Mouse (Mus musculus) adrenal gland, postnatal 36 days (tissue): Measurements from ENCODE around the gene Eef1b2. TPM values are rescaled to one million over a fixed set of nuclear protein-coding genes. Genes with fewer than 3 reads are reported as not detected.
A peak's percentile ranks its signal among the peaks of the same experiment; 100 is the strongest.

Source experiments
- DNase-seq, 2 experiments: peaks; one replicate each; pipeline ENCODE4 v3.0.0; 2021; ENCODE audit warnings: mixed read lengths in 1 of 2
- total RNA-seq, 2 experiments: library from RNA; stranded (reverse); gene quantifications; 2 replicates each; pipeline ENCODE4 v1.2.3; 2021

Gene Eef1b2
- total RNA-seq, 2 experiments from 2014 or later, result 624 to 648 TPM

GRCm38 (mm10) chr1:63192306-63193065, 15.9 kb downstream of the Eef1b2 start:
- DNase-seq, result no peak

- no peak for DNase-seq
These were observed 19.4 kb downstream of the Eef1b2 start for GRCm38 (mm10) chr1:63195848-63196512.

- DNase-seq, result no peak
These were observed 22.8 kb downstream of the Eef1b2 start for GRCm38 (mm10) chr1:63199387-63199786.

GRCm38 (mm10) chr1:63200322-63200721, 23.7 kb downstream of the Eef1b2 start:
- DNase-seq, result no peak

GRCm38 (mm10) chr1:63201672-63202071, 25.0 kb downstream of the Eef1b2 start:
- no peak for DNase-seq

GRCm38 (mm10) chr1:63203471-63203870, 26.8 kb downstream of the Eef1b2 start:
- no peak for DNase-seq

- peak in 1 of 2 experiments; percentile 14 for DNase-seq
These were observed 27.5 kb downstream of the Eef1b2 start for GRCm38 (mm10) chr1:63203950-63204659.

- DNase-seq, result no peak
These were observed 28.2 kb downstream of the Eef1b2 start for GRCm38 (mm10) chr1:63204660-63205394.

- no peak for DNase-seq
These were observed 31.0 kb downstream of the Eef1b2 start for GRCm38 (mm10) chr1:63207607-63208006.

GRCm38 (mm10) chr1:63209861-63210529, 33.4 kb downstream of the Eef1b2 start:
- DNase-seq, result no peak

- DNase-seq, result no peak
These were observed 37.0 kb downstream of the Eef1b2 start for GRCm38 (mm10) chr1:63213478-63214270.

- DNase-seq, result no peak
These were observed 37.6 kb downstream of the Eef1b2 start, which contains the start of gene Gpr1 for GRCm38 (mm10) chr1:63214271-63214558. TSS of gene Gpr1 (minus strand) at chr1:63214543.

- no peak for DNase-seq
These were observed 38.0 kb downstream of the Eef1b2 start for GRCm38 (mm10) chr1:63214631-63215030.

GRCm38 (mm10) chr1:63219277-63219676, 42.7 kb downstream of the Eef1b2 start:
- no peak for DNase-seq

- DNase-seq, result no peak
These were observed 48.4 kb downstream of the Eef1b2 start for GRCm38 (mm10) chr1:63225009-63225408.

- DNase-seq, result no peak
These were observed 49.3 kb downstream of the Eef1b2 start for GRCm38 (mm10) chr1:63225890-63226289.

- DNase-seq, result no peak
These were observed 50.6 kb downstream of the Eef1b2 start for GRCm38 (mm10) chr1:63227241-63227640.
